Mouse (Mus musculus) embryo, embryonic 11 days (tissue): Measurements from ENCODE around the gene Ankrd2.

Experiments used
- DNase-seq: peaks from one replicate; pipeline ENCODE4 v3.0.0-alpha.2; 2015

Gene Ankrd2

DNA sequence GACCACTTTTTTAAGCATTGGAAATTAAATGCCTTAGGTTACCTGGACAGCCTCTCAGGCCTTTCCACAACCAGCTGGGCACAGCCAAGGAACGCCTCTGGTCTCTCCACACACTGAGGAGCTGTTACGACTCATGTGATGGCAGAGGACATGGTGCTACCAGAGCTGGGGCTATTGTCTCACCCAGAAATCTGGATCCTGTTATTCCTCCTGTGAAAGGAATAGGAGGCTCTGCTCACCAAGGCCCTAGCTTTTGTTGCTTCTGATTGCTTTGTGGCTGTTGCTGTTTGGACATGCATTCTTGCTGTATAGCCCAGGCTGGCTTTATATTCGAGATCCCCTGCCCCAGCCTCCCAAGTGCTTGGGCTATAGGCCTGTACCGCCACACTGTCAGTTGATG is 19.5 kb upstream of the Ankrd2 start:
- DNase-seq, result no peak

GRCm38 (mm10) chr19:42016840-42017239 is 19.0 kb upstream of the Ankrd2 start:
- DNase-seq, result no peak

DNA sequence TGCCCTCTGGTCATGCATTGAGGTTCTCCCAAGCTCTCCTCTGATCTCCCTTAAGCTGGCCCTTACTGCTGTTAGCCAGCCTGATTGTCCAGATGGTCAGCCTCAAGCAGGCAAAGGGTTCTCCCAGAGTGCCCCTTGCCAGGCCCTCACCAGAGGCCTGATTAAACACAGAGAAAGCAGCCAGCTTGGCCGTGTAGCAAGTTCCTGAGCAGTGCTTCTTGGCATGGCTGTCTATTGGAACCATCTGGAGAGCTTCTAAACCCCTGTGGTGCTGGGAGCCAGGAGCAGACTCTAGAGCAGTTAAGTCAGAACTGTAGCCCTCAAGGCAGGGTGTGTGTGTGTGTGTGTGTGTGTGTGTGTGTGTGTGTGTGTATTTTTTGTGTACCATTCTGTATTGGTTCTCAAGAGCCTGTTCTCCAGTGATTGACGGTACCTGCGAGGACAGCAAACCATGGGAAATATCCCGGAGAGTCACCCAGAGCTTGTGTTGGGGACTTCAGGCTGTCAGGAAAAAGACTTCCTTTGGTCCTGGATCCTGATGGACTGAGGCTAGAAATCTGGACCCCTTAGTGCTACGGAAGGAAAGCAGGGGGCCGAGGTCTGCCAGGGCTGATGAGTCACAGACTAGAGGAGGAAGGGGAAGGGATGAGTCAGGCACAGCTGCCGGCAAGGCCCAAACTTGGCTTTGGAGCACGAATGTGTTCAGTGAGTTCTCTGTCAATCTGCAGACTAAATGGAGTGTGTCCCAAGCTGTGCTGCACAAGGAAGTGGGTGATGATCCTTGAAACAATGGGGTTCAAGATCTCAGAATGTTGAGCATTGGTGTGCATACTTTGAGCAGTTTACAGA is 18.2 kb upstream of the Ankrd2 start:
- DNase-seq, result no peak

DNA sequence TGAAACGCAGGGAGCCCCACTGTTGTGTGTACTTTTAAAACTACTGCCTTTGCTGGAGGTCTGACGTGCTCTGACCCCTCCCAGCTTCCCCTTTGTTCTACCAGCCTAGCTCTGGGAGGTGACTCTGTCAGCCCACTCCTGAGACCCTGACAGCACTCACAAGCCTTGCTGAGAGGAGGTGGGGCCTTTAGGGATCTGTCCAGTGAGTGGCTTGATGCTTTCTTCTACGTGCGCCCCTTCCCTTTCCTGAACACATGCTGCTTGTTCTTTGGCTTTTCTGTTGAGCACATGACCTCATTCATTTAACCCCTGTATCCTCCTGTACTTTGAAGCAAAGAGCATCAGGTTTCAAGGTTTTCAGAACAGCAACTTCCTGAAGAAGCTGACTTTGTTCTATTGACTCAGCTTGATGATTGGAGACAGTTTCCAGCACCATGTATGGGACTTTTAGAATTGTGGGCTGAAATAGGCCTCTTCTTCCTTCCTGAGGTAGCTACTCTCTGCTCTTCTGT is 16.7 kb upstream of the Ankrd2 start:
- peak; percentile 47 for DNase-seq

- no peak for DNase-seq
Measured at GRCm38 (mm10) chr19:42021681-42022541, 13.9 kb upstream of the Ankrd2 start.

DNA sequence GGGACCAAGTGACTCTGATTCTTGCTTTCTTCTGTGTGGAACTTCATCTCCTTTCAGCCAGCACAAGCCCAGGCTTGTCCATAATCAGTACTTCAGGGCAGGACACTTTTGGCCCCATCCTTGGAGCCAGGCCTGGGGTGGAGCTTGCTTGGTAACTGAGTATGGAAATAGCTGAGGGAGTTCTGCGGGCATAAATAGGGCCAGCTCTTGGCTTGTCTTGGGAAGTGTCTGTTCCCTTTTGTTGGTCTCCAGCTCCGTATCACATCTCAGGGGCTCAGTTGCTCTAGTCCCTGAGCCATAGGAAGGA is 13.3 kb upstream of the Ankrd2 start:
- no peak for DNase-seq

- DNase-seq, result peak; percentile 78
Measured at GRCm38 (mm10) chr19:42026158-42026557, 9.6 kb upstream of the Ankrd2 start.

- no peak for DNase-seq
Measured at GRCm38 (mm10) chr19:42031112-42031511, 4.7 kb upstream of the Ankrd2 start.

DNA sequence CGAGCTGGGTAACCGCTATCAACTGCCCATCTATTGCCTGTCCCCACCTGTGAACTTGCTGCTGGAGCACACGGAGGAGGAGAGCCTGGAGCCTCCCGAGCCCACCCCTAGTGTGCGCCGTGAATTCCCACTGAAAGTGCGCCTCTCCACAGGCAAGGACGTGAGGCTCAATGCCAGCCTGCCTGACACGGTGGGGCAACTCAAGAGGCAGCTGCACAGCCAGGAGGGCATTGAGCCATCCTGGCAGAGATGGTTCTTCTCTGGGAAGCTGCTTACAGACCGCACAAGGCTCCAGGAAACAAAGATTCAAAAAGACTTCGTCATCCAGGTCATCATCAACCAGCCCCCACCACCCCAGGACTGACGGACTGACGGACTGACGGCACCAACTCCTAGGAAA is 2.2 kb upstream of the Ankrd2 start:
- no peak for DNase-seq

DNA sequence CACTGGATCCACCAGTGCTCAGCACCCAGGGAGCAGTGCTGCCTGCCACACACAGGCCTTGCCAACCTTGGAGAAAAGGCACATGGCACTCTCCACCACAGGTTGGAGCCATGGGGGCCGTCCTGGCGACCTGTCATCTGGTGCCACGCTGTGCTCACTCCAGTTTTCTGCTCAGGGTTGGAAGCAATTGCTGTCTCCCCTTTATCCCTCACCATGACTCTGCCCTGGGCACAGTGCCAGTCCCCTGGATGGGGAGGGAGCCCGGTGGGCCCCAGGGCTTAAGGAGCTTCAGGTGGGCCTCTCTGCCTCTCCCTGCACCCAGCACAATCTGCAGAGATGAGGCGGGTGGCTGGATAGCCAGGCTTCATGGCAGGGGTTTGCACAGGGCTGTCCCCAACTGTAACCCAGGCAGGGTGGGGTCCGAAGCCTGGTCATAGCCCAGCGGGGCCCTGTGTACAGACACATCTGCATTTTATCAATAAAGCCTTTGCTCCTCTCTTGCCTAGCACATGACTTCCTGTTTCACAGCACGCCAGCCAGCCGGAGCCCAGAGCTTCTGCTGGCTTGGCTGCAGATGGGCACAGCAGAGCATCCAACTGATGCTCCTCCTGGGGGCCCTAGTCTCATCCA is 1.5 kb upstream of the Ankrd2 start:
- no peak for DNase-seq

- DNase-seq, result peak; percentile 24
Measured at GRCm38 (mm10) chr19:42034881-42035455, 832 bp upstream of the Ankrd2 start.

DNA sequence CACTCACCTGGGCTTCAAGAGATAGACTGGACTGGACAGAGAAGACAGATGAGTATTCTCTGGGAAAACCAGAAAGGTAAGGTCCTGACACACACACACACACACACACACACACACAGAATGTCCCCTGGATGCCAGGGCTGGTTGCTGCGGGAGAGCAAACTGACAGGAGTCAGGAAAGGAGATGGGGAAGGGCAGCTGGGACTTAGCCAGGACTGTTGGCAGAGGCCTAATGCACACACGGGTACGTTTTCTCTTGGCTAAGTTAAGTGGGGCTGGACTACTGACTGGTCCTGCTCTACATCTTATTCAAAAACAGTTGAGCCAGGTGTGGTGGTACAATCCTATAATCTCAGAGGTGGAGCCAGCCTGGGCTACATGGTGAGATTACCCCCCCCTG is 557 bp downstream of the Ankrd2 start:
- no peak for DNase-seq

DNA sequence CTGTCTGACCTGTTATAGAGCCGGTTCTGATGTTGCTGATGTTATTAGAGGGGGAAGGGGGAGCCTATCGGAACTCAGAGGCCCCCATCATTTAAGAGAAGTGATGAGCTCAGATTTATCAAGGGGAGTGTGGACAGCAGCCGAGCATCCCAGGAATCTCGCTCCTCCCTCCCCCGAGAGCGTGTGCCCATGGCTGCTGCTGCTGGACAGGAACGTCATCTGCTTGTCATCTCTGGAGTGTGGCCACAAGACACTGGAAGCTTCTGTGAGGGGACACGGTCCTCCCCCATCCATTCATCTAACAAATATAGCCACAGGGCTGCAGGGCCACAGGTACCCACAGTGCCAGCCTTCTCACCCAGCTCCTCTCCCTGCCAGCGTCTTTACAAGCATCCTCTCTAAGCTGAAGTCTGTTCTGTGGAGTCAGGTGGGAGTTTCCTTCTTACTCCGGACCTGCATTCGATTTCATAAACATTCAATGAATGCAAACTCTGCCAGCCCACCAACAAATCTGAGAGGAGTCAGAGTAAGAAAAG is 1.4 kb downstream of the Ankrd2 start:
- DNase-seq, result no peak

DNA sequence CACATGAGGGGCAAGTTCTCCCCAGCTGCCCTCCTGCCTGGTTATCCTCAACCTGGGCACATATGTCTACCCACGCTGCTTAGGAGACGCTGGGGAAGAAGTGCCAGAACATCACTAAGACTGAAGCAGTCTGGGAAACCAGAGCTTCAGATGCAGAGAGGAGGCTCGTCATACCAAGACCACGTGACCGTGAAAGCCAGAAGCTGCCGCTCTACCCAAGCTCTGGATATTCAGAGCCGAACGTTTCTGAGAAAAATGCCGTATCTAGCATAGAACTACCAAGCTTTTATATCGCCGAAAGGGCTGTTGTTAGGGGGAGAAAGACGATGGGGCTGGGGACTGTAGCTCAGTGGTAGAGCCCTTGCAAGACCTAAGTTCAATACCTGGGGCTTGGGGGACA is 2.5 kb downstream of the Ankrd2 start:
- DNase-seq, result no peak

- DNase-seq, result no peak
Measured at GRCm38 (mm10) chr19:42043988-42044387, 8.2 kb downstream of the Ankrd2 start.

DNA sequence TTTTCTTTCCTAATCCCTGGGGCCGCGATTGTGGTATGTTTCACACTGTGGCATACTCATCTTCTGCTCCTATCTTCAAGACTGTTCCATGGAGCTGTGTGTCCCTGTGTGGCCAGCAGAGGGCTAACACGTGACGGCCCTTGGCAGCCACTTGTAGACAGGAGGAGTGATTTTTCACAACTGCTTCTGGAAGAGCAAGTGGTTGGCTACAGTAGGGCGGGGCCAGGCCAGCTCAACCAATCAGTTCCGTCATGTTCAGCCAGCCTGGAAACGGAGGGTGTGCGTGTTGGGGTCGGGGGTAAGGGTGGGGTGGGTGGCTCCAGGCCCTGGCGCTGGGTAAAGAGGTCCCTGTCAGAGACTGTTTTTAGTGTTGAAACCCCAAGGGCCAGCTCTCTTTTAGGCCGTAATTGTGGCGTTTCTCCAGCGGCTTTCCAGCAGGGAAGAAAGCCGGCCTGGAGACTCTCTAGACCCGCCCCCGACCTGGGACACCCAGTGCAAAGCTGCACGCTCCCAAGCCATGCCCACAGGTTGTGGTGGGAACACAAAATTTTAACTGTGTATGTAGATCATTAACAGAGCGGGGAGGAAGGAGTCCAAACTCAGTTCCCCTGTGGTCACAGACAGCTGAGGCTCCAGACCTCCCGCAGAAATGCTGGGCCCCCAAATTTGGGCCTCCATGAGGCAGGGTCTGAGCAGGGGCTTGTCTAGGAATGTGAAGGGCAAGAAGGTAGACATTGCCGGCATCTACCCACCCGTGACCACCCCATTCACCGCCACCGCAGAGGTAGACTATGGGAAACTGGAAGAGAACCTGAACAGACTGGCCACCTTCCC is 9.7 kb downstream of the Ankrd2 start, which contains the start of gene Hoga1:
Gene Hoga1 (plus strand): TSS at position 342 of the 834 bp plus-strand sequence.
- DNase-seq, result peak; percentile 86

GRCm38 (mm10) chr19:42050251-42050650 is 14.5 kb downstream of the Ankrd2 start:
- DNase-seq, result no peak

- DNase-seq, result no peak
Measured at GRCm38 (mm10) chr19:42051351-42051750, 15.6 kb downstream of the Ankrd2 start.

DNA sequence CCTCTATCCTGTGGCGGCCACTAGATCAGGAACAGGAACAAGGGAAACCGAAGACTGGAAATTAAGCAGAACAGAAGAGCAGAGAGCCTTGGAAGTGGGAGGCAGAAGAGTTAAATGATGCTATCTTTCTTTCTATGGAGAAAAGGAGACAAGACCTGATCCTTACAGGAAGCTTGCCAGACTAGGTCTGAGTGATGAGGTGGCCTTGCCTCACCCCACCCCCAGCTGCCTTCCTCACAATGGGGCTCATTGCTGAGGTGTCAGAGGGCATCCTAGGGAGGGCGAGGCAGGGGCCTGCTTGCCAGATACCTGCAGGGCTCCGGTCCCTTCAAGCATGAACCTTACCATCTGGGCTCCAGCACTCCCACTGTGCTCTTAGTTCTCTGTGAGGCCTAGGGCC is 16.1 kb downstream of the Ankrd2 start, which contains the start of gene 4933411K16Rik:
Gene 4933411K16Rik (plus strand): TSS at position 301 of the 400 bp plus-strand sequence.
- no peak for DNase-seq

DNA sequence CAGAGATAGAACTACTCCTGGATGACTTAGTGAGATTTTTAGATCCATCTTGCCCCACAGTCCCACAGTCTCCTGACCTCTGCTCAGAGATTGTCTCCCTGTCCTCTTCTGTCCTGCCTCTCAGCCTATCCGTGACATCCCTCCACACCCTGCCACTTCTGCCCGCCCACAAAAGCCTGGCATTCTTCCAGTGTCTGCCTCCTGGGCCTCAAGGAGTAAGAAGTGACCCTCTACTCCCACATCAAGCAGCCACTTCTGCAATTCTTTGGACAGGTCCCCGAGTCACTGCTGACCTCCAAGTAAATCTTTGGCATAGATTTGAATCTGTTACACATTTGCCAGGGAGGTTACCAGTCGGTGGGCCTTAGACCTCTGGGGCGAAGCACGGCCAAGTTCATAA is 18.5 kb downstream of the Ankrd2 start:
- DNase-seq, result no peak

GRCm38 (mm10) chr19:42055881-42056280 is 20.1 kb downstream of the Ankrd2 start:
- DNase-seq, result no peak
